Mouse (Mus musculus) left cerebral cortex, adult 8-10 months (tissue): ENCODE data around the gene Shf. TPM values are rescaled to one million over a fixed set of nuclear protein-coding genes. Genes with fewer than 3 reads are reported as not detected.

ENCODE experiments used
- DNase-seq, 2 experiments: peaks; one replicate each; pipeline ENCODE4 v3.0.0; 2022; ENCODE audit warnings: low spot score in 2 of 2
- total RNA-seq, 4 experiments: library from RNA; stranded (reverse); gene quantifications; 2 replicates each; pipeline ENCODE4 v1.2.4; 2022

The Shf gene
- total RNA-seq, 4 experiments from 2014 or later = 60.1 to 71.6 (median 71.0) TPM

DNA sequence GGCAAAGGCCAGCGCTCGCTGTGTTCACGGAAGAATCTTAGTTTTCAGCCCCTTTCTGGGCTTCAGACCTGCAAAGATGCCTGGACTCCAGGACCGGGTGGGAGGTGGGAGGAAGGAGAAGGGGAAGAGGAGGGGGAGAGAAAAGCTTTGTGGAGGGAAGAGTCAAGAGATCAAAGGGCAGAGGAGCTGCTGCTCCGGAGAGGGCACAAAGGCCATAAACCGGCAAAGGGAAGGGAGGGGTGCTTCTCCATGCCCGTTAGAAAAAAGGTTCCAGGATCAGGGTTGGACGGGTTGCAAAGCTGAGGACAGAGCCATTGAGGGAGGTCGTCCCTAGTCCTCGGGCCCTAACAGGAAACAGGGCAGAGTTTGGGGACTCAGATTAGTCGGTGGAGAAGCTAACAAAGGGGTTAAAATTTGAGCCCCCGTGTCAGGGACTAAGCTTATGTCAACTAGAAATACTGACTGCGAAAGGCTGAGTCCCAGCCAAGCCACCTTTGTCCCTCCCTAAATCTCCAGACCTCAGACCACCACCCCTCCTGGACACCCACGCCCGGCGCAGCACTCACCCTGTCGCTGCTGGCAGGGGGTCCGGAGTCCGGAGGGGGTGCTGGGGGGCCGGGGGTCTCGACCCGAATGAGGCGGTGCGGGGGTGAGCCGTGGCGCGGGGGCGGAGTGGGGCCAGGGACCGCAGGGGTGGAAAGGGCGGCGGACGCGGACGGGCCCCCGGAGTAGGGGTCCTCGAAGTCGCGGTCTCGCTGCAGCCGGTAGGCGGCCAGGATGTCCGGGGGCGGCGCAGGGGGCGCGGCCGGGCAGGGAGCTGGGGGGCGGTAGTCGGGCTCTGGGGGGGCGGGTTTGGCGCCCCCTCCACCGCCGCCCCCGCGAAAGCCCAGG lies 636 bp downstream of the Shf start:
- no peak for DNase-seq

DNA sequence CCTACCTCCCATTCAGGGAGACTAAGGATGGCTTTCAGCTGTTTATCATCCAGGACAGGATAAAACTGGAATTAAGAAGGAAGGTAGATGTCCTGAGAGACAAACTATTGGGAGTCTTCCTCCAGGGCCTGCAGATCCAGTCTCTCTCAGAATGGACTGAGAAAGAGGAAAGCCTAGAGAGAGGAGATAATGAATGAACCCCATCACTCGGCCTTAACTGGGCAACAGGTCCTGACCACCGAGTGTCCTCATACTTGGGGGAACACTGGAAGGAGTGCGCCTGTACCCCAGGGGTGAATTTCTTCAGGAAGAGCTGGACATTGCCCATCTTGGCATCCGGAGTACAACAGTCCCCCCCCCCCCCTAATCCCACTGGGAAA lies 1.3 kb downstream of the Shf start:
- no peak for DNase-seq

DNA sequence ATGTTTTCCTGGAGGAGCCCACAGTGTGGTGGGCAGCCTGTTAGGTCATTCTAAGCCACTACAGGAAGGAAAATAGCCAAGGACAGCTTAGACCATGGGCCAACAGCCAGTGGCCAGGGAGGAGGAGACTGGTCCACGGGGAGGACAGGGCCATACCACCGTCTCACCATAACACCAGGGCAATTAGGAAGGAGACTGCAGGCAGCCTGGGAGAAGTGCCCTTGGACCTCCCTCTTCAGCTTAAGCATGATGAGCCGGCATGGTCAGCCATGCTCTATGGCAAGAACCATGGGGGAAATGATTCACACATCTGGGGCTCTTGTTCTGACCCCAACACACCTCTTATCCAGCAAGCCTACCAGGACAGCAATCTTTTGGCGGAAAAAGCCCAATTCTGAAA lies 1.8 kb downstream of the Shf start:
- no peak for DNase-seq

DNA sequence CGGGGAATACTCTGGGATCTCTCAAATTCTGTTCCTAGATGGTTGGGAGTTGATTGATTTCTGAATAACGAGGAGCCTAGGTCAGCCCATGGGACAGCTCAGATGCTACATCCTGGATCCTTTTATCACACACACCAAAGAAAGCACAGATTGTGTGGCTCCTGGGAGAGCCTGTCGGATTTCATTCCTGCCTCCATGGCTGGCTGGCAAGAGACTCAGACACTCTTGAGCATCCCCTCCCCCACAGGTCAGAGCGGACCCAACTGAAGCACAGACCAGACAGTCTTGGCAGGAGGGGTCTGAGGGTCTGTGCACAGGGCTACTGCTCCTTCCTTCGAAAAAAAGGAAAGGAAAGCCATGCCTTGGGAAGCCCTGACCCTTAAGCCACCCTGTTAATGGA lies 2.3 kb downstream of the Shf start:
- DNase-seq = no peak

DNA sequence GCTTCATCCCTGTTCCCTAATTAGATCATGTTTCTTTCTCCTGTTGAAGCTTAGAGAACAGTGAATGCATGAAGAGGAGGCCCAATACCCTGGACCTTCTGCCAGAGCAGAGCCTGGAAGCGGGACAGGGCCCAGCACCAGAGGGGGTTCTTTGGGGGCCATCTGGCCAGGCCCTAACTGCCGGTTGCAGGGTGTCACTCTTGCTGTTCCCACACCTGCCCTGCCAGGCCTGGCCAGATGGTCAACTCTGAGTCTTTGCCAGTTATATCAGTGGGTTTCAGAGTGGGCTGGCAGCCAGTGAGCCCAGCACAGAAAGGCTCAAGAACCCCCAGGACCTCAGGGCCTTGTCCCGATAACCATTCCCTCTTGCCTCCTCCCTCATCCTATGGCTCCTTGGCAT lies 2.9 kb downstream of the Shf start:
- DNase-seq = no peak

DNA sequence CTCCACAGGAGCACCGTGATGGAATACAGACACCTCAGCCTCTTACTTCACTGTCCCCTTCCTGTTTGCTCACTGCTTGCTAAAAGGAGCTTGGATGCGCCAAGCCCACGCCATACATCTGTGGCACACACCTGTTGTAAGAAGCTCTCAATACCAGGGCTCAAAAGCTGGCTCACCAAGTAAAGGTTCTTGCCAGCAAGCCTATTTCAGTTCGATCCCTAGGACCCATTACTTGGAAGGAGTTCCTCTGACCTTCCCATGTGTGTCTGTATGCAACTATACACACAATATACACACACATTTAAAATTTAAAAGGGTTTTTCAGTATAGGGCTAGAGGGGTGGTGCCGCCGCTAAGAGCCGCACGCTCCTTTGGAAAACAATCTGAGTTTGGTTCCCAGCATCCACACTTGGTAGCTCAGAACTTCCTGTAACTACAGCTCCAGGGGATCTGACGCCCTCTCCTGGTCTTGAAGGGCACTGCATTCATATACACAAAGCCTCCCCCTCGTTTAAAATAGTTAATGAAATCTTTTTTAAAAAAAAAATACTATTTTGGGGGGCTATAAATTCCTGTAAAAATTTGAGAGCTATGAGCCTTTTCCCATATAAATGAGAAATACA lies 3.6 kb downstream of the Shf start:
- DNase-seq = no peak

DNA sequence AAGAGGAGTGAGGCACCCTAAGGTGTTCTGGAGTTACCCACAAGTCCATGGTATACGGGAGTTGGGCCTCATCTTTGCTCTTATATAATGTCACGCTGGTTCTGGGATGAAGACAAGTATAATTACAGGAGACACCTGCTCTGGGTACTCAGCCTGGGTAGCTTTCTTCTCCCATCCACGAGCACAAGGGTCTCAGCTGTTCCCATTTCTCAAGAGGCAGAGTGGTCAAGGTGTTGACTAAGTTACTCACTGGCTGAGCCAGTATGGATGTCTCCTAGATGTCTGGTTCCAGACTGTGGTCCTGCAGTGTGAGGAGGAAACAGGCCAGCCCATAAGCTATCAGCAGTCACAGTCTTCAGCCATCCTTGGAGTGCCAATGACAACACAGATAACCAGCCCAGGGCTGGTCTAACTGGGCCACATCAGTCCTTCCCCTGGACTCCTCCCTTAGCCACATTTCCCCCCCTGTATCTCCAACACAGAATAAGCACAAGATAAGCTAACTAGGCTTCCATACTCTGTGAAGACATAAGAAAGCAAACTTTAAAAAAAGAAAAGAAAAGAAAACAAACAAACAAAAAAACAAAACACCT lies 4.5 kb downstream of the Shf start:
- no peak for DNase-seq

DNA sequence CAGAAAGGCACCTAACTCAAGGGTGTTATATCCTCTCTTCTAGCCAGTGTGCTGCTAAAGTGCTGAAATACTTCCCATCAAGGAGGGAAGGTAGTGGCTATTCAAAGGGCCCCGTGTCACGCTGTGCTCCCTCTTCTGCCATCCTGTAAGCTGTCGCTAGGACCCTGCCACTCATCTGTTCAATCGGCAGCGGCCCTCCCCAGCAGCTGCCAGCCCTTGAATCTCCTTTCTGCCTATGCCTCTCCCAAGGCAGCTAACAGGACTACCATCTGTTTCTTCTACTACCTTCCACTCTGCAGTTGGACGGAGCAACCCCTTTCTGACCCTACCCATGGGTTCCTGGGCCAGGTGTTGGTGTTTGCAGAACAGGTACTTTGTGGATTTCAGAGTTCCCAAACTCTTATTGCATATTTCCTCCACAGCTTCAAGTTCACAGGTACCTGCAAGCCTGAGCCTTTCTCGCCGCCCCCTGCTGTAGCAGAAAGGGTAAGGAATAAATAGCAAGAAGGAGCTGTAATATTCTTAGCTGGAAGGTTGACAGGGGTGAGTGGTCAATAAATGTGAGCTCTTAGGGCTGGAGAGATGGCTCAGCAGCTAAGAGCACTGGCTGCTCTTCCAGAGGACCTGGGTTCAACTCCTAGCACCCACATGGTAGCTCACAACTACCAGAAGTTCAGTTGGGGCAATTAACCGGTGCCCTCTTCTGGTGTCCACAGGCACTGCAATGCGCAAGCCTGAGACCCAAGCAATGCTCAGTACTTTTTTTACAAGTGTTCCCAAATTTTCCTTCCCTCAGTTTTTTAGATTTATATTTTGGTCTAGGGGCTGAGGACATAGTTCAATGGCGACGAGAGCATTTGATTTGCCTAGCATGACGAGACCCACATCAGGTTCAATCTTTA lies 6.1 kb downstream of the Shf start:
- DNase-seq = no peak

DNA sequence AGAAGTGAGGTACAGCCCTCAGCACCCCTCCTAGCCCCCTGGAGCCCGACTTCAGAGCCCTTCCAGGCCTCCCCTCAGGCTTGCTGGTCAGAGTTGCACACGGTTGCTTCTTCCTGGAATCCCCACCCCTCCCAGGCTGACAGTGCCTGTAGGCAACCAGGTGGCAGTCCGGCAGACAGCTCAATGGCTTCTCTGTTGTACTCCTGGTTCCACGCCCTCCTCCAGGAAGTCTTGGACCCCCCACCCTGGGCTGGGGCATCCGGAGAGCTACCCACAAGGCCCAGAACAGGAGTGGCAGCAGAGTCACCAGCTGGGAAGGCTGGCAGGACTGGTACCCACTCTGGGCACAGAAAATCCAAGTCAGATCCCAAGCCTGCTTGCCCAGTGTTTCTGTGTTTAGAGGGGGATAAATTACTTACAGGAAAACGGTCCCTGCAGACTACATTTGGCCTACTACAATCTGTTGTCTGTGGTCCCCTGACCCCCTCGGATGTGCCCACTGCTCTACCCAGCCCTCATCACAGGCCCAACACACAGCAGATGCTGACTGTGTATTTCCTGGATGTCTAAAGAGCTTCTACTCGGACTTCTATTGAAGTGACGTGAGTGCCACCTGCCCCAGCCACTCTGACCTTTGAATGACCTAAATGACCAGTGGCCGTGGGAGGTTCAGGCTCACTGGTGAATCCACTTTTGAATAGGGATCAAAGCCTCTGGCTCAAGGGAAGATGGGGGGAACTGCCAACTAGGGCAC lies 6.9 kb downstream of the Shf start:
- no peak for DNase-seq

DNA sequence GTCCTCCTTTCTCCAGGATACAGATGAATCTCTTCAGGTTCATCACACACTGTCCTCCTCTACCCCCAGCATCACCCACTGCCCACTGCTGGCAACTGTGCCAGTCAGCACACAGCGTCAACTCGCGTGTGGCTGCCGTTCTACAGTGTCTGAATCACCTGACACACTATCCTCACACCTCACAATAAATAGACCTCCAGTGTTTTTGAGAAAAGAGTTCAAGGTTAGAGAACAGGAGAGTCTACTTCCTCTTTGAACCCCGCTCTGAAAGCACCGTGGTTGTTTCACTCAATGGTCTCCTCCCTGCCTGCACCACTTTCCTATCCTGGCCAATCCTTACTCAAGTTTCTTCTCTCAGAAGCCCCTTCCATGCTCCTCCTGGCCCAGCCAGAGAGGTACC lies 7.8 kb downstream of the Shf start:
- no peak for DNase-seq

DNA sequence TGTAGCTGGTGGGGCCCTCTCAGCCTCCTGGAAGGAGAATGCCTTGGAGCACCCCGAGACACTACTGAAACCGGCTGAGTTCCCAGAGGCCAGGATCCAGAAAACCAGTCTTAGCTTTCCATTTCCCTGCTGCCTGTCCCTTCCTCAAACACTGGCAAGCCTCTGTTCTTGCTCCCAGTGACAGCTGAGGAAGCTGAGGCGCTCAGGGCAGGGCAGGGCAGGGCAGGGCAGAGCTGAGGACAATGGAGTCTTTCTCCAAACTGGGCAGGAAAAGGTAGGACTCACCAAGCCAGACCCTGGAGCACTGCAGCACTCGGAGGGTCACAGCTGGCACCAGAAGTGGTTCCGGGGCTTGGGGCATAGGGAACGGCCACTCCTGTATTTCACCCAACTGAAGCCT lies 8.7 kb downstream of the Shf start:
- DNase-seq = no peak

DNA sequence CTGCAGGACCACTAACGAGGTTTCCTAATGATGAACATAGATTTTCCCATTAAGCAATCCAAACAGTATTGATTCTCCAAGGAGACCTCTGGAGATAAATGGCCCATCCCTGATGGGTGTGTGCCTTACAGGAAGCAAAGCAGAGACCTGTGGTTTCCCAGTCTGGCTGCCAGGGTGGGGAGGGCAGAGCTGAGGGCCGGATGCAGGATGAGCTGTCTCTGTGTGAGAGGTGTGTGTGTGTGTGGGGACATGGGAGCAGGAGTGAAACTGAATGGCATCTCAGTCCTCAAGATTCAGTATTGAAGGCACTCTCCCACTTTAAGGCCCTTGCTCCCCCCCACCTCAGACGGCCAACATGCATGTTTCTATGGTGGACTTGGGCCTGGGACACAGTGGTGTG lies 12.8 kb downstream of the Shf start:
- DNase-seq = no peak

DNA sequence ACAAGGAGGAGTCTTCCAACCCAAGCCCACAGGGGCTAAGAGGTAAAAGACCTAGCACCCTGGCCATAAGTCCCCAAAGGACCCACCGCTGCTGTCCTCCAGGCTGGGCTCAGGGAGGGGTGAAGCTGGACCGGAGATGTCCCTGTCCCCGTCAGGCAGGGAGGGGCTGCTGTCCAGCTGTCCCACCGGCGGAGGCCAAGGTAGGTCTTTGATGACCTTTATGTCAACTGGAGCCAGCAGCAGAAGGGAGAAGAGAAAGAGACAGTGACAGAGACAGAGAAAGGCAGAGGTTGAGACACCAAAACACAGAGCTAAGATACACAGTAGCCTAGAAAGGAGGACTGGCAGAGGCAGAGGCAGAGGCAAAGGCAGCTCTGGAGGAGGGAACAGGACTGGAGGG lies 13.6 kb downstream of the Shf start:
- no peak for DNase-seq

DNA sequence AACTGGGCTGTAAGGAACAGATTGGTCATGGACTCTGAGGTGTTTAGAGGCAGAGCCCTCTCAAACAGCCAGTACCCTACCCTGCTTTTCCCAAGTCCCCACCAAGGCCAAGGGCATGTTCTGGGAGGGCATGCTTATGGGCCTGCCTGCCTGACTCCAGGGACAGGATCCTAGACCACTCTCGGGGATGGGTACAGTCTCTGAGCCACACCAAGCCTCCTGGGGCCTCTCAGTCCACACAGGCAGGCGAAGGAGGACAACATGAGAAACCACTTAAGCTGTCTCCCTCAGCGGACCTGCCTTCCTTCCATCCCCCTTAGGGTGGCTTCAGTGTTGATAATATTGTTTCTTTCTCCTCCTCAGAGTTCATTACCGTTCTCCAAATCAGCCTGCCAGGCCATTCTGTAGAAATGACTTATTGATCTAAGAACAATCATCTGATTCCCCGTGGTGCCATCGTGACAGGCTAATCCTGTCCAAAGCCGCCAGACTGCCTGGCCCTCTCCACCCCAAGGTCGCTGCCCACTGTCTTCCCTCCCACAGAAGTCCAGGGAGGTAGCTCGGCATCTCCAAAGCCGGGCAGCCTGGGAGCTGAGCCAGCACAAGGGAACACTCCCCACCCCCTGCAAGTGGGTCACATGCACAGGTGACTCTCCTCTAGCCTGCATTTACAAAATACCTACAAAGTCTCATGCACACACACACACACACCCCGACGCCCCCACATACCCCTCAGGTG lies 14.6 kb downstream of the Shf start:
- no peak for DNase-seq

DNA sequence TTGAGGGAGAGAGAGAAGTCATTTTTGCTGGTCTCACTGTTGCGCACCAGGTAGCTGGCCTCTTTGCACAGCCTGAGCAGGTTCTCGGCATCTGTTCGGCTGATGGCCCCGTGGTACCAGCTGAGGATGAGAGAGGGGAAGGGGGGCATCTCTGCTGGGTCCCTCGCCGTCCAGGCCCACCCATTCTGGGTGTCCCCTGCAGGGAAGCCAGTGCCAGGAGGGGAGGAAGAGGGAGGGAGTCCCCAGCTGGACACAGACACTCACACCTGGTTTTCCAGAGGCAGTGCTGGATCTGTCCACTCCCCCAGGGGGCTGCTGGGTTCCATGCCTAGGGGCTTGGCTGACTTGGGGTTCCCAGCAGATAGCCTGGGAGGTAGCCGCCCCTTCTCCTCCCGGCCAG lies 15.2 kb downstream of the Shf start:
- no peak for DNase-seq

DNA sequence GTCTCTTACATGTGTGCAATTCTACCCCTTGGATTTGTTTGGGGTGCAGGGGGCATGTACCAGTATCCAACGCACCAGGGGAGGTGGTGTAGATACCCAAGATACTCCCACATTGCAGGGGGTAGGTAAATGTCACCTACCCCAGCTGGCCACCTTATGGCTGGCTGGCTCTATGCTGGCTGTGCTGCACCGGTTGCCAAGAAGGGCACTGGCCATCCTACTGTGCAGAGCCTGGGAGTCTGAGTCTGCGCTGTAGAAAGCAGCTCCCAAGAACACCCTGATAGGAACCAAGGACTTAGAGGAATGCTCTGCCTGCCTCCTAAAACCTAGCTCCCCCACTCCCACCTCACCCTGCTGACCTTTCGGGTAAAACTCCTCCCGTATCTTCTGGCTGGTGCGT lies 16.0 kb downstream of the Shf start:
- DNase-seq = no peak

DNA sequence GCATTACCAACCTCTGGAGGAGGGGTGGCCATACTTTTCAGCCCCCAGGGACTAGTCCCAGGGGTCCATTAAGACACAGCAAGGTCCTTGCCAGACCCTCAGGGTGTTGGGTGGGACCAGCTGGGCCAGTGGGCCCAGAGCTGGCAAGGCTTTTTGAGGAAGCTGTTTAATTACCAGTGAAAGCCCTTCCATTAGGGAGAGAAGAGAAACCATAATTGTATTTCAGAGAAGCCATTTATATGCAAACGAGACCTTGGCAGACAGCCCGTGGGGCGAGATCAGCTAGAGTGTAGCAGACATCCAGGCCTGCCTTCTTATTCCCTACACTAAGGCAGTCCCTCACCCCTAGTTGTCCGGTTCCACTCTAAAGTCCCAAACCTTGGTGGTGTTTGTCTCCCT lies 17.0 kb downstream of the Shf start:
- peak in 1 of 2 experiments; percentile 62 for DNase-seq

DNA sequence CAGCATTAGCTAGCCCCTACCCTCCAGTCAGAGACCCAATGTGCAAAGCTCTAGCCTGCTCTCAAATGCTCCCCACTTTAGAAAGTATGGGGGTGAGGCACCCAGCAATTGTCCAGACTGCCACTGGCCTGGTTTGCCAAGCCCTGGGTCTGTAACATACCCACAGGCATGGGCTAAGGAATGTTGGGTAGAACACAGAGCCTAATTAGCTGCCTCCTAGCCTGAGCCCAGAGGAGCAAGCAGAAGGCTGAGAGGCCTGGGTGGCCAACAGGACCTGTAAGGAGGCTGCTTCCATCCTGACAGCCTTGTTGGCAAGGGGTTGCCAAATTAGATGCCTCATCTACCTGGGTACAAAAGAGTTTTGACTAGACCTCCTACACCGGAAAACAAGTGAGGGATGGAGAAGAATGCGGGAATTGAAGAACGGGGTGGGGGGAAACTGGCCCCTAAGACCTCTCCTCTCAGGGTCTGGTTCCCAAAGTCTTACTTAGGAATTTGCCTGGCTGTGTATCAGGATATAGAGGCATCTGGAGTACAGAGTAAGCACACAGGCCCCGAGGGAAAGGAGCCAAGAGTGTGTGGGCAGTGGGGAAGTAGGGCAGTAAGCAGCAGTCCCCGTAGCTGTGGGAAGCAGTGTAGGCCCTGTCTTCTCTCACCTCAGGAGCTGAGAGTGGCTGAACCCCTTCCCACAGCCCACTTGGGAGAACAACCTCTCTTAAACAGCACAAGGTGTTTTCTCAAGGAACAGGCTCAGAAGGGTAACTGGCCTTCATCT lies 17.6 kb downstream of the Shf start:
- DNase-seq = peak; percentile 52 to 79

DNA sequence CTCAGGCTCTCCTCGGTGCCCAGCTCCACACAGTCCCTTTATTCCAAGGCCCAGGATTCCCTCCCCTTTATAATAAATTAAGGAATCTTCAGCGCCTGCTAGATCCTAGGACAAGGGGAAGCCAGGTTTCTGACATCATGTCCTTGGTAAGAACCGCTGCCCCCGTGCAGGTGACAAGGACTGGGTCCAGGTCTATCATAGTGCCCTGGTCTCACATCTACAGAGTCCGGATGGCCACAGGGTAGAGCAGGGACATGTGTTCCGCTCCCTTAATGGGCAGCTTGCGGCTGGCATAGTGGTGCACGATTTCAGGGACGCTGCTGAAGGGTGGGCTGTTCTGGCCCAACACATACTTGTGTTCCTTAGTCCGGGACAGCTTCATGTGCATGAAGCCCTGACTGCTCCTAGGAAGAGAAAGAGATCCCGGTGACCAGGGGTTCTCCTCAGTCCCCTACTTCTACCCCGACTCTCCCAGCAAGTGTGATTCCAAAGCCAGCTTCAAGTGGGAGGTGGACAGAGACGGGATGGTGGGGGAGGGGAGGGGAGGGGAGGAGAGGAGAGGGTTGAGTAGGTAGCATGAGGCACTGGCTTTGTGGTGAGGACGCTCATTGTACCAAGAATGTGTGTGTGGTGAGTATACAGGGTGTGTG lies 19.7 kb downstream of the Shf start:
- DNase-seq = peak in 1 of 2 experiments; percentile 46
